Mouse (Mus musculus): ENCODE results near the gene 2200002D01Rik.

The 2200002D01Rik gene

GRCm38 (mm10) chr7:29236593-29236992, 11.7 kb downstream of the 2200002D01Rik start:
- DNase-seq (ENCODE audit: low spot score): no peak

GRCm38 (mm10) chr7:29234661-29235060, 13.6 kb downstream of the 2200002D01Rik start:
- DNase-seq (ENCODE audit: low spot score): peak; percentile 64

- DNase-seq (ENCODE audit: low spot score): no peak
Measured at GRCm38 (mm10) chr7:29233745-29234144, 14.5 kb downstream of the 2200002D01Rik start.

GRCm38 (mm10) chr7:29232247-29233013, 15.8 kb downstream of the 2200002D01Rik start, which contains the start of gene Kcnk6:
Gene Kcnk6 (minus strand): TSS chr7:29232515.
- peak; percentile 75 for DNase-seq (ENCODE audit: low spot score)

GRCm38 (mm10) chr7:29231517-29231916, 16.7 kb downstream of the 2200002D01Rik start:
- DNase-seq (ENCODE audit: low spot score): no peak

GRCm38 (mm10) chr7:29230560-29230959, 17.7 kb downstream of the 2200002D01Rik start:
- DNase-seq (ENCODE audit: low spot score): no peak

GRCm38 (mm10) chr7:29228202-29228601, 20.1 kb downstream of the 2200002D01Rik start:
- DNase-seq (ENCODE audit: low spot score): no peak

- no peak for DNase-seq (ENCODE audit: low spot score)
Measured at GRCm38 (mm10) chr7:29225520-29225919, 22.7 kb downstream of the 2200002D01Rik start.

- no peak for DNase-seq (ENCODE audit: low spot score)
Measured at GRCm38 (mm10) chr7:29224756-29225394, 23.4 kb downstream of the 2200002D01Rik start.

GRCm38 (mm10) chr7:29214846-29215245, 33.4 kb downstream of the 2200002D01Rik start:
- DNase-seq (ENCODE audit: low spot score): peak; percentile 49

GRCm38 (mm10) chr7:29214236-29214635, 34.0 kb downstream of the 2200002D01Rik start:
- no peak for DNase-seq (ENCODE audit: low spot score)

GRCm38 (mm10) chr7:29213675-29214082, 34.6 kb downstream of the 2200002D01Rik start, which contains the start of gene Catsperg1:
Gene Catsperg1 (minus strand): TSS chr7:29214035.
- peak; percentile 65 for DNase-seq (ENCODE audit: low spot score)

GRCm38 (mm10) chr7:29212775-29213560, 35.3 kb downstream of the 2200002D01Rik start:
- peak; percentile 47 for DNase-seq (ENCODE audit: low spot score)

GRCm38 (mm10) chr7:29212199-29212765, 36.0 kb downstream of the 2200002D01Rik start:
- DNase-seq (ENCODE audit: low spot score): peak; percentile 80

- peak; percentile 95 for DNase-seq (ENCODE audit: low spot score)
Measured at GRCm38 (mm10) chr7:29211415-29212198, 36.7 kb downstream of the 2200002D01Rik start.

GRCm38 (mm10) chr7:29211013-29211412, 37.3 kb downstream of the 2200002D01Rik start:
- peak; percentile 82 for DNase-seq (ENCODE audit: low spot score)

GRCm38 (mm10) chr7:29202577-29202976, 45.7 kb downstream of the 2200002D01Rik start:
- DNase-seq (ENCODE audit: low spot score): no peak
